Mouse (Mus musculus): ENCODE measurements around the gene Arpc3. TPM values are rescaled to one million over a fixed set of nuclear protein-coding genes. Genes with fewer than 3 reads are reported as not detected.
"Not testable (repeated sequence)": the region's sequence is repeated elsewhere in the genome, so short reads cannot be mapped to it uniquely, and the experiment has no call there.

Arpc3 gene
- total RNA-seq, 1 experiment from 2014 or later = 766 TPM

GRCm38 (mm10) chr5:122423083-122423482 is 31.4 kb downstream of the Arpc3 start:
- no peak for ATAC-seq (ENCODE audit: extremely low read depth, insufficient number of reproducible peaks, low FRiP score, poor library complexity, severe bottlenecking)

DNA sequence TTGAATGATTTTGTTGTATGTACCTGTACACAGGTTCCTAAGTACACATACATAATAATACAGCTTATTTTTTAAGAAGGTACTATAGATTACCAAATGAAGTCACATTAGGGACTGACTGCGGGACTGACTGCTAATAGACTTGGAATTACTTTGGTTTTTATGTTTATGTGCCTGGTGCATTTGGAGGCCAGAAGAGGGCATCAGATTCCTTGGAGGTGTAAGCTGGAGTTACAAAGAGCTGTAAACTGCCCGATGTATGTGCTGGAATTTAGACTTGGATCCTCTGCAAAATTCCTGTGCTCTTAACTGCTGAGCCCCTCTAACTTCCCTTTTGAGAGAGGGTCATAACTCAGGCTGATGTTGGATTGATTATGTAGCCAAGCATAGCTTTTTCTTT is 33.9 kb downstream of the Arpc3 start:
- no peak for ATAC-seq (ENCODE audit: extremely low read depth, insufficient number of reproducible peaks, low FRiP score, poor library complexity, severe bottlenecking)

- ATAC-seq (ENCODE audit: extremely low read depth, insufficient number of reproducible peaks, low FRiP score, poor library complexity, severe bottlenecking) = no peak
These were observed 38.5 kb downstream of the Arpc3 start for GRCm38 (mm10) chr5:122430036-122430775.

DNA sequence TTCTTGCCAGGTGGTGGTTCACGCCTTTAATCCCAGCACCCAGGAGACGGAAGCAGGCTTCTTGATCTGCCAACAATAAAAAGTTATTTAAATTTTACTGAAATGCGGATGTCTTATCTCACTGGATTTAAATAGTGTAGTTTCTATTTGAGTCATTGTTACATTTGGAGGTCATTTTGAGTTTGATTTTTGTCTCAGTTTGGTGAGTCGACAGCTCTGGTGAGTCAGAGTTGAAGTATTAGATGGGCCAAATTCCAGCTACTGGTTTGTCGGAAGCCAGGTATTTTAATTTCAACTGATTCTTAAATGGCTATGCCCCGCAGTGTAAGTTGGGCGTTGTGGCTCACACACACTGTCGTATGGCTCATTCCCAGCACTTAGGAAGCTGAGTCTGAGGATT is 39.5 kb downstream of the Arpc3 start:
- ATAC-seq (ENCODE audit: extremely low read depth, insufficient number of reproducible peaks, low FRiP score, poor library complexity, severe bottlenecking) = no peak

DNA sequence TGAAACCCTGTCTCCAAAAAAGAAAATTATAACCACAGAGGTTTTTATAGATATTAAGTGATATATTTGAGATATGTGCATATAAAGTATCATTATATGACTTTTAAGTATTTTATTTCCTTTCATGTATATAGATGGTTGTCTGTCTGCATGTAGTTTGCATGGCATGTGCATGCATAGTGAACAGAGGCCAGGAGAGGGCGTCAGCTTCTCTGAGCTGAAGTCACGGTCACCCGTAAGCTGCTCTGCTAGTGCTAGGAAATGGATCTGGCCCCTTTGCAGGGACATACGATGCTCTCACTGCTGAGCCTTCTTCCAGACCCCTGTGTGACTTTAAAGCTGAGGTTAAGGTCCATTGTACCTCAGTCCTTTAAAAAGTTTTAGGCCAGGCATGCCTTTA is 42.9 kb downstream of the Arpc3 start:
- ATAC-seq (ENCODE audit: extremely low read depth, insufficient number of reproducible peaks, low FRiP score, poor library complexity, severe bottlenecking) = no peak

GRCm38 (mm10) chr5:122439400-122440094 is 47.9 kb downstream of the Arpc3 start:
- no peak for ATAC-seq (ENCODE audit: extremely low read depth, insufficient number of reproducible peaks, low FRiP score, poor library complexity, severe bottlenecking)

- ATAC-seq (ENCODE audit: extremely low read depth, insufficient number of reproducible peaks, low FRiP score, poor library complexity, severe bottlenecking) = no peak
These were observed 48.5 kb downstream of the Arpc3 start for GRCm38 (mm10) chr5:122440095-122440630.

DNA sequence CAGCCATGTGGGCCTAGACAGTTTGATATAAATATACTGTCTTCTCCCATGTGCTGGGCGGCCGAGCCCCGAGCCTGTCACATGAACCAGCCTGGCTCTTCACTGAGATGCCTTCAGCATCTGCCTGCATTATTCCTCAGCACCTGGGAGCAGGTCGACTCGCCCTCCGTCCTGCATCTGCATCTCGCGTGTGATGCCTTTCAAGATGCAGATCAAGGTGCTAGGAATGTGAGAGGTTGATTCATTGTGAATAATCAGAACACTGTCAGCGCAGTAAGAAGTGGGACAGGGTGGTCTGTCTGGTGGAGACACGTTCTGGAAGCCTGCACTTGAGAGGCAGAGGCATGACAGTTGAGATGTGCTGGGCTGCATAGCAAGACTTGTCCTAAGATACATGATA is 52.8 kb downstream of the Arpc3 start:
- ATAC-seq (ENCODE audit: extremely low read depth, insufficient number of reproducible peaks, low FRiP score, poor library complexity, severe bottlenecking) = no peak

DNA sequence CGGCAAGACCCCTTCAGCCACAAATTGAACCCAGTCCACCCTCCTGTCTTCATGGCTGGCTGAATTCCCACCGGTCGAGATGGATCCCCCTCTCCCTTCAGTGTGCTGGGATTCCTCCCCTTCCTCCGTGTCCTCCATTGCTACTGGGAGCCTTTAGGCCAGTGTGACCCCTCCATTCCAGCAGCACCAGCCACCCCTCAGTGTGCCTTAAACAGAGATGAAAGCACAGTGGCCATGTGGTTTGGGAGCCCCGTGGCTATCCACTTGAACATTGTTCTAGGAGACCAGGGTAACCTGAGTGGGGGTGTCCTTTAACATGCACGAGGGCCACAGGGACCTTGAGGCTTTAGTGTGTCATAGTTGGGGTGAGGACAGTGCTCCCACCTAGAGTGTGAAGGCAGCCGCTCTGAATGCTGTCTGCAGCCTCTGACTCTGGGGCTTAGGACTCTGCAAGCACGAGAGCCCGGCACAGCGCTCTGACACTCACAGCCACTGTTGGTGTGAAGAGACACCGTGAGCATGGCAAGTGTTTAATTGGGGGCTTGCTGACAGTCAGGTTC is 53.5 kb downstream of the Arpc3 start:
- ATAC-seq (ENCODE audit: extremely low read depth, insufficient number of reproducible peaks, low FRiP score, poor library complexity, severe bottlenecking) = no peak

- ATAC-seq (ENCODE audit: extremely low read depth, insufficient number of reproducible peaks, low FRiP score, poor library complexity, severe bottlenecking) = no peak
These were observed 56.2 kb downstream of the Arpc3 start for GRCm38 (mm10) chr5:122447857-122448256.

DNA sequence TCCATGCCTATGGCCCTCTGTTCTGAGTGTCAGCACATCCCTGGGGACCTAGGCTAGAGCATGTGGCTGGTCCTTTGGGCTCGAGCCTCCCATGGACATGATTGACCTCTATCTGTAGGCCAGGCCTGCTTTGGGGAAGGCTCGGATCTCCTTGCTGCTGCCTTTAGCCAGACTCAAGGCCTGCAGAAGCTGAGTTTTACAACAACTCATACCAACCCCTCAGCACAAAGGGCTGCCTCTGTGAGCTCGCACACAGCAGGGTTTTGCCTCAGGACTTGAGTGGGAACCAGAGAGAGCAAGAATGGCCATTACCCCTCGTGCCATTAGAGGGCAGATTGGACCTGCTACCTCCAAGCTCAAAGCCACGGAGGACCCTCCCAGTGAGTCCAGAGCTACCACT is 57.2 kb downstream of the Arpc3 start:
- ATAC-seq (ENCODE audit: extremely low read depth, insufficient number of reproducible peaks, low FRiP score, poor library complexity, severe bottlenecking) = no peak

DNA sequence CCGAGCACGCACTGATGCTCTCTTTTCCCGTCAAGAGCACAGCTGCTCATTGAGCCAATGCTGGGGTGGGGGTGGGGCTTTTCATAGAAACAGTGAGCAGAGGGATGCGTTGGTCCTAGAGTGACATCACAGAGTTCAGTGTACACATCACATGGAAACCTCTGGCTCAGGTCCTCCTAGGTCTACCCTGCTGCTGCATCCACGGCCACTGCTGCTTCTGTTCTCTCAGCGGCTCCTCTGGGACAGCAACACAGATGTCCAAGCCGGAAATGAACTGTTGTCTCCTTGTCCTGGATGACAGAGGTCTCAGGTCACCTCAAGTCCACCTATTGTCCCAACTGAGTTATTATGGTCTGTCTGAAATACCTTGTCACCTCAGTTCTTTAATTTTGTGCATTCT is 58.3 kb downstream of the Arpc3 start:
- ATAC-seq (ENCODE audit: extremely low read depth, insufficient number of reproducible peaks, low FRiP score, poor library complexity, severe bottlenecking) = no peak

GRCm38 (mm10) chr5:122450913-122451317 is 59.2 kb downstream of the Arpc3 start:
- ATAC-seq (ENCODE audit: extremely low read depth, insufficient number of reproducible peaks, low FRiP score, poor library complexity, severe bottlenecking) = no peak

DNA sequence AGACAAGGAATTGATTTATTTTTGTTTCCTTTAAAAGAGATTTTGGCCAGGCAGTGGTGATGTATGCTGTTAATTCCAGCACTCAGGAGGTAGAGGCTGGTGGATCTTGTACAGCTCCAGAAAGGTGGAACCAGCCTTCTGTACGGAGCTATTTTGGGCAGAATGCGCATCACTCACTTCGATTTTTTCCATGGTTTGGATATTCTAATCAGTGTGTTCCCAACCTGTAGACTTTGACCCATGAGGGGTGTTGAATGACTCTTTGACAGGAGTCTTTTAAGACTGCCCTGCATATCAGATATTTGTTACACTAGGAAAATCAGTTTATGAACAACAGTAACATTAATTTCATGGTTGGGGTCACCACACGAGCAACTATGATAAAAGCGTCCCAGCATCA is 59.6 kb downstream of the Arpc3 start:
- no peak for ATAC-seq (ENCODE audit: extremely low read depth, insufficient number of reproducible peaks, low FRiP score, poor library complexity, severe bottlenecking)

GRCm38 (mm10) chr5:122452194-122452593 is 60.5 kb downstream of the Arpc3 start:
- ATAC-seq (ENCODE audit: extremely low read depth, insufficient number of reproducible peaks, low FRiP score, poor library complexity, severe bottlenecking) = no peak

GRCm38 (mm10) chr5:122453188-122453587 is 61.5 kb downstream of the Arpc3 start:
- no peak for ATAC-seq (ENCODE audit: extremely low read depth, insufficient number of reproducible peaks, low FRiP score, poor library complexity, severe bottlenecking)

- no peak for ATAC-seq (ENCODE audit: extremely low read depth, insufficient number of reproducible peaks, low FRiP score, poor library complexity, severe bottlenecking)
These were observed 62.8 kb downstream of the Arpc3 start for GRCm38 (mm10) chr5:122454442-122454841.

GRCm38 (mm10) chr5:122454883-122455282 is 63.2 kb downstream of the Arpc3 start:
- ATAC-seq (ENCODE audit: extremely low read depth, insufficient number of reproducible peaks, low FRiP score, poor library complexity, severe bottlenecking) = no peak

- no peak for ATAC-seq (ENCODE audit: extremely low read depth, insufficient number of reproducible peaks, low FRiP score, poor library complexity, severe bottlenecking)
These were observed 63.9 kb downstream of the Arpc3 start for GRCm38 (mm10) chr5:122455584-122455983.

- ATAC-seq (ENCODE audit: extremely low read depth, insufficient number of reproducible peaks, low FRiP score, poor library complexity, severe bottlenecking) = not testable (repeated sequence)
These were observed 65.4 kb downstream of the Arpc3 start for GRCm38 (mm10) chr5:122457054-122457453.
